Mouse (Mus musculus): ENCODE results near the gene B3galt4.
"Not testable (repeated sequence)": the region's sequence is repeated elsewhere in the genome, so short reads cannot be mapped to it uniquely, and the experiment has no call there.

DNA sequence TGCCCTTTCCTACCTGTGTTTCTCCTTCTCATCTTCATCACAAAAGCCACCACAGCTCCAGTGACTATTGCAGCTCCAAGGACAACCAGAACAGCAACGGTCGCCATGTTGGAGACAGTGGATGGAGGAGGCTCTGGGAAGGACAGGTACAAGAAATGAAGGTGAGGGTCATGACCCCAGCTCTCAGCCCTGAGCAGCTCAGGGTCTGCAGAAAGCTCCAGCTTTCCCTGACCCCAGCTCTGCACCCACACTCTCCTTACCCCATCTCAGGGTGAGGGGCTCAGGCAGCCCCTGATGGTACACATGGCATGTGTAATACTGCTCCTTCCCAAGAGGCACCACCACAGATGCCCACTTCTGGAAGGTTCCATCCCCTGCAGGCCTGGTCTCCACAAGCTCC, 45.7 kb upstream of the B3galt4 start:
- not testable (repeated sequence) for TF ChIP-seq CTCF (IDR thresholded peaks at IDR 0.05; ENCODE audit: borderline replicate concordance, extremely low read depth, insufficient read depth, insufficient read length); POLR2A (IDR thresholded peaks at IDR 0.05; ENCODE audit: borderline replicate concordance, extremely low read depth, insufficient read depth, insufficient read length, poor library complexity, severe bottlenecking)
